Mouse (Mus musculus): ENCODE results near the gene Mcoln2. TPM values are rescaled to one million over a fixed set of nuclear protein-coding genes. Genes with fewer than 3 reads are reported as not detected.
A peak's percentile ranks its signal among the peaks of the same experiment; 100 is the strongest.

The Mcoln2 gene
- polyA plus RNA-seq, 1 experiment from 2014 or later, result not detected

GRCm38 (mm10) chr3:146174215-146174614, 24.6 kb downstream of the Mcoln2 start:
- Histone ChIP-seq H3K4me3 (replicated peaks; ENCODE audit: low read length) (no peak overlapping the region), H3K4me1 (replicated peaks; ENCODE audit: control insufficient read depth, insufficient read depth, low read length) (peaks cover 4% of the 10 kb centered on the region; the same call in 1 of the 2 replicates), H3K36me3 (ENCODE audit: control insufficient read depth, insufficient read depth) (no peaks in the 10 kb centered on the region), H3K27ac (ENCODE audit: low read length) (no peak overlapping the region), H3K27me3 (replicated peaks; ENCODE audit: control insufficient read depth, insufficient read depth, low read length) (no peaks in the 10 kb centered on the region), H3K9ac (replicated peaks; ENCODE audit: low read depth, low read length) (no peak overlapping the region), H3K9me3 (ENCODE audit: control insufficient read depth, low read length) (peaks cover 4% of the 10 kb centered on the region; the same call in 1 of the 2 replicates), H3K4me2 (ENCODE audit: low read length) (no peak overlapping the region)
- WGBS, result 90% methylated on average over 9 of the region's 9 CpGs
- no peak for ATAC-seq

- peaks cover 4% of the 10 kb centered on the region; the same call in 1 of the 2 replicates for H3K4me1 ChIP-seq (replicated peaks; ENCODE audit: control insufficient read depth, insufficient read depth, low read length)
- no peak for ATAC-seq
- H3K4me3 ChIP-seq (replicated peaks; ENCODE audit: low read length), result no peak overlapping the region
- no peaks in the 10 kb centered on the region for H3K9me3 ChIP-seq (ENCODE audit: control insufficient read depth, low read length)
- no peaks in the 10 kb centered on the region for H3K36me3 ChIP-seq (ENCODE audit: control insufficient read depth, insufficient read depth)
- no peak overlapping the region for H3K4me2 ChIP-seq (ENCODE audit: low read length)
- H3K27ac ChIP-seq (ENCODE audit: low read length), result no peak overlapping the region
- WGBS, result 86% methylated on average over 7 of the region's 7 CpGs
- H3K27me3 ChIP-seq (replicated peaks; ENCODE audit: control insufficient read depth, insufficient read depth, low read length), result no peaks in the 10 kb centered on the region; the same call in 1 of the 2 replicates
- no peak overlapping the region for H3K9ac ChIP-seq (replicated peaks; ENCODE audit: low read depth, low read length)
Observed at GRCm38 (mm10) chr3:146177295-146177694, 27.7 kb downstream of the Mcoln2 start.

- H3K27me3 ChIP-seq (replicated peaks; ENCODE audit: control insufficient read depth, insufficient read depth, low read length), result no peaks in the 10 kb centered on the region; the same call in 1 of the 2 replicates
- H3K9ac ChIP-seq (replicated peaks; ENCODE audit: low read depth, low read length), result peak overlapping the region; percentile 51; the same call in 1 of the 2 replicates
- peak overlapping the region; percentile 39 for H3K4me3 ChIP-seq (replicated peaks; ENCODE audit: low read length)
- peaks cover 4% of the 10 kb centered on the region; the same call in 1 of the 2 replicates for H3K4me1 ChIP-seq (replicated peaks; ENCODE audit: control insufficient read depth, insufficient read depth, low read length)
- no peak overlapping the region for H3K27ac ChIP-seq (ENCODE audit: low read length)
- H3K9me3 ChIP-seq (ENCODE audit: control insufficient read depth, low read length), result no peaks in the 10 kb centered on the region
- no peaks in the 10 kb centered on the region for H3K36me3 ChIP-seq (ENCODE audit: control insufficient read depth, insufficient read depth)
- ATAC-seq, result peak; percentile 90
- peak overlapping the region; percentile 58 for H3K4me2 ChIP-seq (ENCODE audit: low read length)
- WGBS, result 4% methylated on average over 16 of the region's 16 CpGs
Observed at GRCm38 (mm10) chr3:146177748-146178582, 28.3 kb downstream of the Mcoln2 start.

GRCm38 (mm10) chr3:146180341-146180740, 30.7 kb downstream of the Mcoln2 start:
- WGBS, result 35% methylated on average over 2 of the region's 2 CpGs
- no peak overlapping the region for H3K4me2 ChIP-seq (ENCODE audit: low read length)

GRCm38 (mm10) chr3:146180986-146181385, 31.4 kb downstream of the Mcoln2 start:
- 29% methylated on average over 3 of the region's 3 CpGs for WGBS
- ATAC-seq, result no peak
- Histone ChIP-seq H3K4me3 (replicated peaks; ENCODE audit: low read length) (no peak overlapping the region), H3K27ac (ENCODE audit: low read length) (no peak overlapping the region), H3K4me1 (replicated peaks; ENCODE audit: control insufficient read depth, insufficient read depth, low read length) (peaks cover 7% of the 10 kb centered on the region), H3K9ac (replicated peaks; ENCODE audit: low read depth, low read length) (no peak overlapping the region), H3K27me3 (replicated peaks; ENCODE audit: control insufficient read depth, insufficient read depth, low read length) (no peaks in the 10 kb centered on the region; the same call in 1 of the 2 replicates), H3K36me3 (ENCODE audit: control insufficient read depth, insufficient read depth) (no peaks in the 10 kb centered on the region), H3K9me3 (ENCODE audit: control insufficient read depth, low read length) (no peaks in the 10 kb centered on the region), H3K4me2 (ENCODE audit: low read length) (no peak overlapping the region)

More at GRCm38 (mm10) chr3:146180341-146180740, 30.7 kb downstream of the Mcoln2 start:
- H3K9me3 ChIP-seq (ENCODE audit: control insufficient read depth, low read length), result no peaks in the 10 kb centered on the region
- H3K4me3 ChIP-seq (replicated peaks; ENCODE audit: low read length), result no peak overlapping the region
- H3K27me3 ChIP-seq (replicated peaks; ENCODE audit: control insufficient read depth, insufficient read depth, low read length), result no peaks in the 10 kb centered on the region; the same call in 1 of the 2 replicates
- peaks cover 7% of the 10 kb centered on the region for H3K4me1 ChIP-seq (replicated peaks; ENCODE audit: control insufficient read depth, insufficient read depth, low read length)
- no peak overlapping the region for H3K9ac ChIP-seq (replicated peaks; ENCODE audit: low read depth, low read length)
- no peaks in the 10 kb centered on the region for H3K36me3 ChIP-seq (ENCODE audit: control insufficient read depth, insufficient read depth)
- no peak overlapping the region for H3K27ac ChIP-seq (ENCODE audit: low read length)
- ATAC-seq, result no peak

- no peaks in the 10 kb centered on the region for H3K9me3 ChIP-seq (ENCODE audit: control insufficient read depth, low read length)
- ATAC-seq, result peak; percentile 82
- no peaks in the 10 kb centered on the region for H3K36me3 ChIP-seq (ENCODE audit: control insufficient read depth, insufficient read depth)
- peaks cover 3% of the 10 kb centered on the region; the same call in 1 of the 2 replicates for H3K4me1 ChIP-seq (replicated peaks; ENCODE audit: control insufficient read depth, insufficient read depth, low read length)
- no peak overlapping the region; the same call in 1 of the 2 replicates for H3K4me2 ChIP-seq (ENCODE audit: low read length)
- no peaks in the 10 kb centered on the region; the same call in 1 of the 2 replicates for H3K27me3 ChIP-seq (replicated peaks; ENCODE audit: control insufficient read depth, insufficient read depth, low read length)
- 20% methylated on average over 13 of the region's 13 CpGs for WGBS
- H3K4me3 ChIP-seq (replicated peaks; ENCODE audit: low read length), result no peak overlapping the region
- no peak overlapping the region for H3K9ac ChIP-seq (replicated peaks; ENCODE audit: low read depth, low read length)
- no peak overlapping the region for H3K27ac ChIP-seq (ENCODE audit: low read length)
Observed at GRCm38 (mm10) chr3:146184992-146185657, 35.5 kb downstream of the Mcoln2 start.

- Histone ChIP-seq H3K9ac (replicated peaks; ENCODE audit: low read depth, low read length) (no peak overlapping the region), H3K4me3 (replicated peaks; ENCODE audit: low read length) (no peak overlapping the region), H3K4me2 (ENCODE audit: low read length) (no peak overlapping the region), H3K27ac (ENCODE audit: low read length) (no peak overlapping the region), H3K9me3 (ENCODE audit: control insufficient read depth, low read length) (no peaks in the 10 kb centered on the region), H3K36me3 (ENCODE audit: control insufficient read depth, insufficient read depth) (no peaks in the 10 kb centered on the region), H3K27me3 (replicated peaks; ENCODE audit: control insufficient read depth, insufficient read depth, low read length) (no peaks in the 10 kb centered on the region; the same call in 1 of the 2 replicates), H3K4me1 (replicated peaks; ENCODE audit: control insufficient read depth, insufficient read depth, low read length) (peaks cover 3% of the 10 kb centered on the region; the same call in 1 of the 2 replicates)
- WGBS, result 81% methylated on average over 10 of the region's 10 CpGs
- ATAC-seq, result no peak
Observed at GRCm38 (mm10) chr3:146186033-146186432, 36.4 kb downstream of the Mcoln2 start.

- Histone ChIP-seq H3K4me2 (ENCODE audit: low read length) (no peak overlapping the region), H3K9me3 (ENCODE audit: control insufficient read depth, low read length) (no peaks in the 10 kb centered on the region)
- WGBS, result 62% methylated on average over 10 of the region's 10 CpGs
Observed at GRCm38 (mm10) chr3:146189933-146190332, 40.3 kb downstream of the Mcoln2 start.

GRCm38 (mm10) chr3:146192507-146192906, 42.9 kb downstream of the Mcoln2 start:
- Histone ChIP-seq H3K9me3 (ENCODE audit: control insufficient read depth, low read length) (no peaks in the 10 kb centered on the region), H3K9ac (replicated peaks; ENCODE audit: low read depth, low read length) (no peak overlapping the region), H3K4me3 (replicated peaks; ENCODE audit: low read length) (no peak overlapping the region), H3K4me1 (replicated peaks; ENCODE audit: control insufficient read depth, insufficient read depth, low read length) (no peaks in the 10 kb centered on the region), H3K27me3 (replicated peaks; ENCODE audit: control insufficient read depth, insufficient read depth, low read length) (no peaks in the 10 kb centered on the region), H3K4me2 (ENCODE audit: low read length) (no peak overlapping the region), H3K27ac (ENCODE audit: low read length) (no peak overlapping the region), H3K36me3 (ENCODE audit: control insufficient read depth, insufficient read depth) (no peaks in the 10 kb centered on the region)
- ATAC-seq, result no peak
- WGBS, result 86% methylated on average over 1 of the region's 1 CpGs

More at GRCm38 (mm10) chr3:146189933-146190332, 40.3 kb downstream of the Mcoln2 start:
- no peak for ATAC-seq
- peaks cover 3% of the 10 kb centered on the region; the same call in 1 of the 2 replicates for H3K4me1 ChIP-seq (replicated peaks; ENCODE audit: control insufficient read depth, insufficient read depth, low read length)
- no peaks in the 10 kb centered on the region for H3K36me3 ChIP-seq (ENCODE audit: control insufficient read depth, insufficient read depth)
- H3K27me3 ChIP-seq (replicated peaks; ENCODE audit: control insufficient read depth, insufficient read depth, low read length), result no peaks in the 10 kb centered on the region
- H3K9ac ChIP-seq (replicated peaks; ENCODE audit: low read depth, low read length), result no peak overlapping the region
- no peak overlapping the region for H3K4me3 ChIP-seq (replicated peaks; ENCODE audit: low read length)
- no peak overlapping the region for H3K27ac ChIP-seq (ENCODE audit: low read length)

Data from forebrain, embryonic 16.5 days (tissue).